Mouse (Mus musculus) ES-E14 (cell line): ENCODE results near the gene Ppcs. TPM values are rescaled to one million over a fixed set of nuclear protein-coding genes. Genes with fewer than 3 reads are reported as not detected.

Source experiments
- DNase-seq: peaks from one replicate; pipeline ENCODE4 v3.0.0-alpha.2; 2013; ENCODE audit warnings: low read depth, low spot score
- H3K27ac ChIP-seq: 2 replicates; pipeline ENCODE4 v1.5.1; 2012; ENCODE audit warnings: low read depth, mild to moderate bottlenecking, low read length, moderate library complexity, mixed read lengths; ENCODE audit not compliant: poor library complexity, insufficient read depth, severe bottlenecking
- H3K36me3 ChIP-seq: 2 replicates; pipeline ENCODE4 v1.6.1; 2012; ENCODE audit warnings: mild to moderate bottlenecking, low read length, moderate library complexity, mixed read lengths; ENCODE audit not compliant: control insufficient read depth, poor library complexity, insufficient read depth, severe bottlenecking
- H3K4me1 ChIP-seq, 2 experiments: fragments of 150-350 bp in 1 of 2; sonication (generic) in 1 of 2; 2 replicates each; pipeline ENCODE4 v1.6.1; 2012; ENCODE audit warnings: low read length in 2 of 2, mild to moderate bottlenecking in 1 of 2, mixed read lengths in 1 of 2; ENCODE audit not compliant: control insufficient read depth in 2 of 2, insufficient read depth in 2 of 2, poor library complexity in 1 of 2
- H3K4me3 ChIP-seq, 2 experiments: fragments of 150-350 bp in 1 of 2; sonication (generic) in 1 of 2; 2 replicates each; pipeline ENCODE4 v1.5.1; 2012; ENCODE audit warnings: low read length in 2 of 2, low read depth in 1 of 2, mild to moderate bottlenecking in 1 of 2, mixed read lengths in 1 of 2; ENCODE audit not compliant: insufficient read depth in 1 of 2, poor library complexity in 1 of 2, severe bottlenecking in 1 of 2
- H3K9ac ChIP-seq: 2 replicates; pipeline ENCODE4 v1.6.1; 2012; ENCODE audit warnings: low read depth, mild to moderate bottlenecking, low read length, mixed read lengths; ENCODE audit not compliant: poor library complexity, insufficient read depth, severe bottlenecking
- H3K9me3 ChIP-seq: fragments of 150-350 bp; sonication (generic); 2 replicates; pipeline ENCODE4 v1.6.1; 2012; ENCODE audit warnings: low read depth, mild to moderate bottlenecking, low read length; ENCODE audit not compliant: control insufficient read depth, insufficient read depth
- CHD2 ChIP-seq: IDR thresholded peaks from 2 replicates; pipeline ENCODE4 v1.6.1; 2014; ENCODE audit warnings: mild to moderate bottlenecking, low read depth, low read length, inconsistent platforms
- HCFC1 ChIP-seq: IDR thresholded peaks from 2 replicates; pipeline ENCODE4 v1.6.1; 2012; ENCODE audit warnings: low read length, inconsistent platforms, borderline replicate concordance; ENCODE audit not compliant: insufficient read depth
- MAFK ChIP-seq: IDR thresholded peaks from 2 replicates; pipeline ENCODE4 v1.6.1; 2014; ENCODE audit warnings: mild to moderate bottlenecking, low read depth, low read length, inconsistent platforms; ENCODE audit not compliant: insufficient read depth
- ZC3H11A ChIP-seq: IDR thresholded peaks from 2 replicates; pipeline ENCODE4 v1.6.1; 2012; ENCODE audit warnings: low read depth, mild to moderate bottlenecking, inconsistent platforms, low read length, borderline replicate concordance
- ZNF384 ChIP-seq: IDR thresholded peaks from 2 replicates; pipeline ENCODE4 v1.6.1; 2012; ENCODE audit warnings: low read depth, low read length, inconsistent platforms
- in situ Hi-C, 2 experiments: fragments of 600-800 bp; cut with MboI; formaldehyde crosslinking; loops; one replicate each; pipeline ENCODE4 v1.15.1; 2025; ENCODE audit warnings: low sequenced_read_pairs in 2 of 2, inconsistent platforms in 1 of 2; ENCODE audit not compliant: unreplicated experiment in 2 of 2
- total RNA-seq: library from RNA; depleted of rRNA; stranded (reverse); fragments of 300-350 nt; gene quantifications from 2 replicates; pipeline ENCODE4 v1.2.3, GENCODE M21; 2012

Gene Ppcs
- total RNA-seq, 1 experiment = 30.4 TPM

DNA sequence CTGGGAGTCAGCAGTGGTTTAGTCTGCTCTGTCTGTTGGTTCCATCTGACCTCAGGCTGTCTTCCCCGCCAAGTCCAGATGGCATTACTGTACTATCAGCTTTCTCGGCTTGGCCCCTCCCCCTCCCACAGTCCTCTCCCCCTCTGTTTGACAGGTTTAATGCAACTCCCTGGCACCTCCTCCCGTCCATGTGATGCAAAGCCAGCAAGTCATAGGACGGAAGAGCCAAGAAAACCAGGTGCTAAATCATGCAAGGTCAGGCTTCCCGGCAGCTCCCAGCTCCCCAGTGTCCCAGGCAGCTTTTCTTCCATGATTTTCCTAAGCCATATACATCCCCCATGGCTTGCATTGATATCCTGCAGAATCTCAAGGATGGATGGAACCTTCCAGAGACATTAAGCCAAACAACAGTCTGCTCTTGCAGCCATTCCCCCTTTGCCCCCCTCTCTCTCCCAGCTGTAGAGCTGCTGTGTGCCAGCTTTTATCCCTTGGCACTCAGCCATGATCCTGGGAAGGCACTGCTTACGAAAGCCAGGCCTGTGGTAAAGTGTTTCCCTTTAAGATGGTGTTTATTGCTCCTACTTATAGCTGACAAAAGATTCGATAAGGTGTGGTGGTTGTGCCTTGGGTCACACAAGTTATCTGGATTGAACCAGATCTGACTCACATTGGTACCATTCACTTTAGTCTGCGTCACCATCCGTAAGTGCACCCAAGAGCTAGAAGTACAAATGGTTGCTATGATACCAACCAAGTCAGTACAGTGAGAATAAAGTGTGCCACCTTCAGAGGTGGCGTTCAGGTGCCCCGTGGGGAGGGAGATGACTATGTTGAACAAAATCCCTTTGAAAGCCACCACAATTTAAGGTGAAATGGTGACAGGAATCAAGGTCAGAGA, 40.9 kb upstream of the Ppcs start:
- no peak overlapping the region for H3K9ac ChIP-seq
- H3K27ac ChIP-seq = no peak overlapping the region
- H3K9me3 ChIP-seq = no peaks in the 10 kb centered on the region
- in situ Hi-C loops = no loop called here
- no peaks in the 10 kb centered on the region for H3K36me3 ChIP-seq
- DNase-seq = no peak
- H3K4me1 ChIP-seq = peaks cover 0 to 6% of the 10 kb centered on the region in 2 experiments; a peak in 1 of 4 replicates
- TF ChIP-seq ZNF384 (no peak), HCFC1 (no peak), ZC3H11A (no peak), MAFK (no peak), CHD2 (no peak)
- H3K4me3 ChIP-seq = no peak overlapping the region

DNA sequence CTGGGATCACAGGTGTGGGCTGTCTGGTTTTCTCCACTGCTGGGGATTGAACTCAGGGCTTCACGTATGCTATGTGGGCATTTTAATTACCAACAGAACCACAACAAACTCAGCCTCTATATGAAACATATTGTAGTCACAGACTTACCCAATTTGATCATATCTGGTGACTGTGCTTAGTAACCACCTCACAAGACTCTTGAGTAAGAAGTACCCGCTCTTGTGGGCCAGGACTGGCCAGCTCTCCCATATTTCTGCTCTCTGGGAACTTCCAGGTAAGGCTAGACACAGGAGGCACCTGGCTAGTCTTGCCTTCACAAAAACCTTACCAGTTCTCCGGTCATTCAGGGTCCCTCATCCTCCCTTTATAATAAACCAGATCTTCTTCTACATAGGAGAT, 40.2 kb upstream of the Ppcs start:
- Histone ChIP-seq H3K9ac (no peak overlapping the region), H3K4me1 (peaks cover 0 to 3% of the 10 kb centered on the region in 2 experiments; a peak in 1 of 4 replicates), H3K9me3 (no peaks in the 10 kb centered on the region), H3K36me3 (no peaks in the 10 kb centered on the region), H3K4me3 (no peak overlapping the region), H3K27ac (no peak overlapping the region)
- in situ Hi-C loops = no loop called here
- TF ChIP-seq CHD2 (no peak), HCFC1 (no peak), ZC3H11A (no peak), MAFK (no peak), ZNF384 (no peak)
- DNase-seq = no peak

DNA sequence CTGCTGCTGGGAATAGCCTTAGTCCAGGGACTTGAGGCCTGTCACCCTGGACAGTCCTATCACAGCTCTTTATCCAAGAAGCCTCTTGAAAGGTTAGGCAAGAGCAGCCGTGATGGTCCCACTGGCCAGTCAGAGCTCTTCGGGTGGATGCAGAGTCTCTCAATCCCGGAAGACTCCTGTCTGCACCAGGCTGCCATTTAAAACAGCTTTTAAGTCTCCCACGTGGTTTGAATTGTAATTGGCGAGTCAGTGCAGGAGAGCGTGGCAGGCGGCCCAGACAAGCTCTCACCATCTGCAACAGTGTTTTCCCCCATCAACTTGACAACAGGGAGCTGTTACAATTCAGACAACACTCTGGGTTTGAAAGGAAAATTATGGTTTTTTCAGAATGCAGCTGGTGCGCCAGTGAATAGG, 38.5 kb upstream of the Ppcs start:
- no peak for DNase-seq
- peaks cover 0 to 5% of the 10 kb centered on the region in 2 experiments; a peak in 1 of 4 replicates for H3K4me1 ChIP-seq
- H3K4me3 ChIP-seq = no peak overlapping the region
- no peak overlapping the region for H3K27ac ChIP-seq
- no peaks in the 10 kb centered on the region for H3K9me3 ChIP-seq
- no peaks in the 10 kb centered on the region for H3K36me3 ChIP-seq
- 0 out of 2 replicates have a peak overlapping the region, but pooled peaks have one; percentile 41 for H3K9ac ChIP-seq
- TF ChIP-seq HCFC1 = no peak
- TF ChIP-seq CHD2 = no peak
- no peak for TF ChIP-seq ZNF384
- no peak for TF ChIP-seq MAFK
- TF ChIP-seq ZC3H11A = no peak
- in situ Hi-C loops = no loop called here

DNA sequence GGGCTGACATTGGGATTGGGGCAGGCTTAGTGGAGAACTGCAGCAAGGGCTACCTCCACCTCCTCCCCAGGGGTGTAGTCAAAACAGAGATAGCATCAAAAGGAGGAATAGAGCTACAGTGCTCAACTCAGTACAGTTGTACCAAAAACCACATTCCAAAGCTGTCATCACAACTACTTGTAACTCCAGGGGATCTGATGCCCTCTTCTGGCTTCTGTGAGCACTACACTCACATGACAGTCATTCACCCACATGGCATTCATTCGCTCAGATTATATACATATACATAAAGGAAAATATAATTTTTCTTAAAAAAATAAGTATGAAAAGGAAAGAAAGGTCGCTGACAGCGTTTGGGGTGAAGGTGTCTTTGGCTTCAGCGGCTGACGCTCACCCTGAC, 38.1 kb upstream of the Ppcs start:
- in situ Hi-C loops = no loop called here
- no peaks in the 10 kb centered on the region for H3K36me3 ChIP-seq
- H3K9ac ChIP-seq = no peak overlapping the region
- H3K4me1 ChIP-seq = peaks cover 0 to 5% of the 10 kb centered on the region in 2 experiments; a peak in 1 of 4 replicates
- DNase-seq = no peak
- TF ChIP-seq ZC3H11A (peak; percentile 37; the same call in 1 of the 2 replicates), ZNF384 (no peak)
- no peaks in the 10 kb centered on the region for H3K9me3 ChIP-seq
- no peak overlapping the region for H3K4me3 ChIP-seq
- H3K27ac ChIP-seq = no peak overlapping the region

DNA sequence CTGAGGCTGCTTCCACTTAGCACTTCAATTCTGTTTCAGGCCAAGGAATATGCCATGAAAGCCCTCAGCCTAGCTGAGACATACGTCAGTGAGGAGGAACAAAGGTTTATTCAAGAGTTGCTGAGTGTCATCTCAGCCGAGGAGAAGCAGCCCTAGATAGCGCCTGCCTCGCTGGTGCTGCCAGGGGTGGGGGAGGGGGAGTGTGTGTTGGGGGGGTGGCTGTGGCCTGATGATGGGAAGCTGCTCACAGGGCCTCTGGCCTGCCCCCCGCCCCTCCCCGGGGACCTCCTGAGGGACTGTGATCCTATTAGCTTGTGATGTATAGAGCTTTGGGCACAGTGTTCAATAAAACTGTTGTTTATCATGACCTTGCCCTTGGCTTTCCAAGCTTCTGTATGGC, 31.3 kb upstream of the Ppcs start:
- in situ Hi-C loops = no loop called here

More for the DNA sequence above, 31.3 kb upstream of the Ppcs start:
- no peak for DNase-seq
- Histone ChIP-seq H3K4me3 (no peak overlapping the region), H3K9me3 (no peaks in the 10 kb centered on the region), H3K27ac (no peak overlapping the region), H3K4me1 (peaks cover 0 to 10% of the 10 kb centered on the region in 2 experiments; a peak in 2 of 4 replicates), H3K9ac (no peak overlapping the region), H3K36me3 (no peaks in the 10 kb centered on the region)
- TF ChIP-seq HCFC1 (no peak), CHD2 (no peak), ZC3H11A (no peak), MAFK (no peak)
